Mouse (Mus musculus) hindbrain, embryonic 15.5 days (tissue): ENCODE results near the gene Rptor. TPM values are rescaled to one million over a fixed set of nuclear protein-coding genes. Genes with fewer than 3 reads are reported as not detected.

Source experiments
- ATAC-seq: fragments of 200-750 bp; cut with Nextera tagmentation; 2 replicates; pipeline ENCODE4 v1.8.0; 2017; ENCODE audit warnings: low read depth, moderate number of reproducible peaks, moderate TSS enrichment; ENCODE audit not compliant: low FRiP score
- H3K27ac ChIP-seq: fragments of 300-500 bp; sonication (generic); replicated peaks from 2 replicates; pipeline ENCODE4 v1.5.1; 2015; ENCODE audit warnings: mild to moderate bottlenecking, inconsistent platforms
- H3K27me3 ChIP-seq: fragments of 300-500 bp; sonication (generic); 2 replicates; pipeline ENCODE4 v1.6.1; 2015; ENCODE audit warnings: control low read depth, inconsistent platforms
- H3K36me3 ChIP-seq: fragments of 300-500 bp; sonication (generic); 2 replicates; pipeline ENCODE4 v1.6.1; 2015; ENCODE audit warnings: control low read depth, inconsistent platforms
- H3K4me1 ChIP-seq: fragments of 300-500 bp; sonication (generic); replicated peaks from 2 replicates; pipeline ENCODE4 v1.6.1; 2015; ENCODE audit warnings: control low read depth, inconsistent platforms
- H3K4me2 ChIP-seq: fragments of 300-500 bp; sonication (generic); 2 replicates; pipeline ENCODE4 v1.6.1; 2015; ENCODE audit warnings: moderate library complexity, mild to moderate bottlenecking, inconsistent platforms
- H3K4me3 ChIP-seq: fragments of 300-500 bp; sonication (generic); 2 replicates; pipeline ENCODE4 v1.5.1; 2015; ENCODE audit warnings: mild to moderate bottlenecking, inconsistent platforms
- H3K9ac ChIP-seq: fragments of 300-500 bp; sonication (generic); 2 replicates; pipeline ENCODE4 v1.6.1; 2015; ENCODE audit warnings: inconsistent platforms
- H3K9me3 ChIP-seq: fragments of 300-500 bp; sonication (generic); 2 replicates; pipeline ENCODE4 v1.6.1; 2016; ENCODE audit warnings: control low read depth, inconsistent platforms
- WGBS: fragments of 180-500 bp; shearing (Covaris S2); methylation state at CpG from one replicate; pipeline ENCODE4 v1.1.7; 2015; 5-methylcytosine and 5-hydroxymethylcytosine counted together
- polyA plus RNA-seq: library from polyadenylated mRNA; unstranded; fragments of >200 nt; fragmentation: Nextera tagmentation; extraction: Ambion mirVana; gene quantifications from 2 replicates; pipeline ENCODE4 v1.2.1, GENCODE M21; 2015

The Rptor gene
- polyA plus RNA-seq, 1 experiment from 2014 or later = 13.3 TPM

GRCm38 (mm10) chr11:119928023-119928681, 325.4 kb downstream of the Rptor start:
- Histone ChIP-seq H3K4me2 (no peak overlapping the region), H3K9ac (no peak overlapping the region)

GRCm38 (mm10) chr11:119929603-119930265, 327.0 kb downstream of the Rptor start:
- WGBS = 83% methylated on average over 6 of the region's 6 CpGs
- no peaks in the 10 kb centered on the region for H3K27me3 ChIP-seq
- ATAC-seq = no peak
- no peaks in the 10 kb centered on the region for H3K9me3 ChIP-seq
- no peaks in the 10 kb centered on the region for H3K4me1 ChIP-seq
- no peak overlapping the region for H3K27ac ChIP-seq
- no peak overlapping the region for H3K9ac ChIP-seq
- no peak overlapping the region for H3K4me3 ChIP-seq
- H3K4me2 ChIP-seq = no peak overlapping the region
- H3K36me3 ChIP-seq = no peaks in the 10 kb centered on the region

More at GRCm38 (mm10) chr11:119928023-119928681, 325.4 kb downstream of the Rptor start:
- Histone ChIP-seq H3K4me1 (no peaks in the 10 kb centered on the region), H3K36me3 (no peaks in the 10 kb centered on the region), H3K27ac (no peak overlapping the region), H3K27me3 (no peaks in the 10 kb centered on the region), H3K4me3 (no peak overlapping the region), H3K9me3 (no peaks in the 10 kb centered on the region)
- 75% methylated on average over 16 of the region's 16 CpGs for WGBS
- ATAC-seq = no peak

DNA sequence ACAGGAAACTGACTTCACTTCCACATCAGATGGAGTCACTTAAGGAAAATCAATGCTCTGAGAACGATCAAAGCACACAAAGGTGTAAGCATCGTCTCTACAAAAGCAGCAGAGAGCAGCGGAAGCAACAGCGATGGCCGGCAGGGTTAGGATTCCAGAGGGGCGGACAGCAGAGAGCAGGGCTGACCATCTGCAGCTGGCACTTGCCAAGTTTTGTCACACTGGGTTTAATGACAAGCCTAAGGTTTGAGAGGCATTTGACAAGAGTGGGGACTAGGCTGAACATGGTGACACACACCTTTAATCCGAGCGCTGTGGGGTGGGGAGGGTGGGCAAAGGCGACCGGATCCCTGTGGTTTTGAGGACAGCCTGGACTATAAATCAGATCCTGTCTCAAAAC, 329.1 kb downstream of the Rptor start:
- WGBS = 72% methylated on average over 10 of the region's 10 CpGs
- no peak for ATAC-seq
- Histone ChIP-seq H3K4me1 (peaks cover 16% of the 10 kb centered on the region), H3K4me2 (no peak overlapping the region), H3K9ac (no peak overlapping the region), H3K36me3 (no peaks in the 10 kb centered on the region), H3K4me3 (no peak overlapping the region), H3K27me3 (no peaks in the 10 kb centered on the region), H3K27ac (peak overlapping the region; percentile 3; the same call in 1 of the 2 replicates), H3K9me3 (no peaks in the 10 kb centered on the region)

GRCm38 (mm10) chr11:119933142-119933541, 330.4 kb downstream of the Rptor start:
- Histone ChIP-seq H3K4me2 (no peak overlapping the region), H3K27ac (no peak overlapping the region), H3K9ac (no peak overlapping the region), H3K36me3 (no peaks in the 10 kb centered on the region), H3K4me1 (peaks cover 29% of the 10 kb centered on the region), H3K4me3 (no peak overlapping the region), H3K9me3 (no peaks in the 10 kb centered on the region), H3K27me3 (no peaks in the 10 kb centered on the region)
- 59% methylated on average over 4 of the region's 4 CpGs for WGBS
- ATAC-seq = no peak

DNA sequence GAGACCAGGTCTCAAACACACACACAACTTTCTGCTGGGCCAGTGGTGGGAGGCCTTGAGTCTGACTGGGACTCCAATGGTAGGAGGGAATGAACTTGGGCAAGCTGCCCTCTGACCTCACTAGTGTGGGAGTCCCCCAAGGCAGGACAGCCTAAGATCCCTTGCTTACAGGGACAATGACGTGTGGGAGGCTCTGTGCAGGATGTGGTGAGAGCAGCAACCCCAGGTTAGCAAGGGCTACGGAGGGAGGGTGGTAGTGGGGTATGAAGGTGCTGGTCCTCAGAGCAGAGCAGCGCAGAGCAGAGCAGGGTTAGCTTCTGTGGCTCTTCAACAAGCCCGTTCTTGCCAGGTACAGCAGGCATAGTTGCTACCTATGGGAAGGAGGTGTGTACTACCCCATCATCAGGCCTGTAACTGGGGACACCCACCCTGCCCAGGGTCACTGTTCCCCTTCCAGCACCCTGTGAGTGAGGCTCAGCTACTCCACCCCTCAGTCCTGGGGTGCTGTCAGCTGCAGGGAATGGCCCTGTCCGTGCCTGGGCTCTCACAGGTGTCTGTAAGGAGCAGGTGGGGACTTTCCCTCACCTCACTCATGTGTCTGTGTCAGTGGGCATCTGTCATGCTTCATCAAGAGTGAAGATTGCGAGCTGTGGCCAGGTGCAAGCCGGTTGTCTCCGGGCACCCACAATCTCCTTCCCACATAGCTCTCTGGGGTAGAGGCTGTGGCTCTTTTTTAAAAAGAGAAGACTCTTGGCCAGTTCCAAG, 331.3 kb downstream of the Rptor start:
- Histone ChIP-seq H3K4me1 (peaks cover 32% of the 10 kb centered on the region), H3K9ac (no peak overlapping the region), H3K36me3 (no peaks in the 10 kb centered on the region), H3K27ac (no peak overlapping the region), H3K27me3 (no peaks in the 10 kb centered on the region), H3K9me3 (no peaks in the 10 kb centered on the region), H3K4me2 (no peak overlapping the region), H3K4me3 (no peak overlapping the region)
- ATAC-seq = no peak
- WGBS = 82% methylated on average over 8 of the region's 8 CpGs

DNA sequence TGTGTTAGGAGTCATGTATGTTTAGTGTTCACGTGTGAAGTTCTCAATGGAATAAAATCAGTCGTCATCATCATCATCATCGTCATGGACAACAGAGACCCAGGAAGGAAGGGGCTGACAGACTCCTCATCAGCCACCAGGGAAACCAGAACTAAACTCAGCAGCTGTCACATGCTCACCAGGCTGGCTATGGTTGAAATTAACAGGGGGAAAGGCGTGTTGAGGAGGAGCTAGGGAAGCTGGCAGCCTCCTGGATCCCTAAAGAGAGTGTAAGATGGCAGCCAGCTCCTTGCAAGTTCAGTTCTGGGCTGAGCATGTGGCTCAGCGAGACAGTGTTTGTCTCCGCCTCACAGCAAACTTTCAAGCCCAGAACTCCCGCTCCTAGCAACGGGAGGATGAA, 332.1 kb downstream of the Rptor start:
- Histone ChIP-seq H3K36me3 (no peaks in the 10 kb centered on the region), H3K9ac (no peak overlapping the region), H3K27ac (no peak overlapping the region), H3K4me2 (no peak overlapping the region), H3K27me3 (no peaks in the 10 kb centered on the region), H3K9me3 (no peaks in the 10 kb centered on the region), H3K4me1 (peaks cover 37% of the 10 kb centered on the region), H3K4me3 (no peak overlapping the region)
- WGBS = 73% methylated on average over 8 of the region's 8 CpGs
- no peak for ATAC-seq

- Histone ChIP-seq H3K4me2 (no peak overlapping the region), H3K27me3 (no peaks in the 10 kb centered on the region), H3K9ac (no peak overlapping the region), H3K36me3 (no peaks in the 10 kb centered on the region), H3K4me3 (no peak overlapping the region), H3K27ac (no peak overlapping the region), H3K9me3 (no peaks in the 10 kb centered on the region), H3K4me1 (peaks cover 44% of the 10 kb centered on the region)
- ATAC-seq = no peak
- 22% methylated on average over 6 of the region's 6 CpGs for WGBS
These were observed 332.8 kb downstream of the Rptor start for GRCm38 (mm10) chr11:119935457-119935856.

- Histone ChIP-seq H3K9ac (no peak overlapping the region), H3K4me3 (no peak overlapping the region), H3K4me2 (no peak overlapping the region), H3K27ac (no peak overlapping the region), H3K4me1 (peaks cover 53% of the 10 kb centered on the region), H3K27me3 (peaks cover 6% of the 10 kb centered on the region; the same call in 1 of the 2 replicates), H3K36me3 (no peaks in the 10 kb centered on the region), H3K9me3 (no peaks in the 10 kb centered on the region)
- ATAC-seq = no peak
- 70% methylated on average over 2 of the region's 2 CpGs for WGBS
These were observed 333.8 kb downstream of the Rptor start for GRCm38 (mm10) chr11:119936456-119936855.

DNA sequence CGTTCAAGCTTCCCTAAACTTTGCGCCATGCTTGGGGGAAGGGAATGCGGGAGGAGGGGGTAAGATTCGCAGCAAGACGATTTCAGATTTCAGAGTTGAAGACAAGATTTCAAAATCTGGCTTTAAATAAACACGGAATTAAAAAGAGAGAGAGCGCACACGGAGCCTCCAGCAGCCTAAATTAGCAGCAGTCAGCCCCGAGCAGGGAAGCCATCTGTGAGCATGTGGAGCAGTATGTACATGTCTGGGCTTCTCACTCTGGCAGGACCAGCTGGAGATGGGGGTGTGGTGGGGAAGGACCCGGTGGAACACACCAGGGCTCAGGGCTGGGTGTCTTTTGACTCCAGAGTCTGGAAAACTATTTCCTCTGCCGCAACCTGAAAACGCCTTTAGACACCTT, 334.5 kb downstream of the Rptor start:
- ATAC-seq = no peak
- no peak overlapping the region for H3K4me3 ChIP-seq
- no peak overlapping the region for H3K9ac ChIP-seq
- H3K27ac ChIP-seq = no peak overlapping the region; the same call in 1 of the 2 replicates
- no peaks in the 10 kb centered on the region for H3K36me3 ChIP-seq
- peaks cover 6% of the 10 kb centered on the region; the same call in 1 of the 2 replicates for H3K27me3 ChIP-seq
- H3K4me2 ChIP-seq = no peak overlapping the region
- H3K4me1 ChIP-seq = peaks cover 60% of the 10 kb centered on the region
- WGBS = 52% methylated on average over 12 of the region's 12 CpGs
- H3K9me3 ChIP-seq = no peaks in the 10 kb centered on the region

GRCm38 (mm10) chr11:119937772-119938502, 335.2 kb downstream of the Rptor start:
- peaks cover 61% of the 10 kb centered on the region for H3K4me1 ChIP-seq
- H3K27me3 ChIP-seq = peaks cover 6% of the 10 kb centered on the region; the same call in 1 of the 2 replicates
- H3K4me3 ChIP-seq = no peak overlapping the region
- no peaks in the 10 kb centered on the region for H3K36me3 ChIP-seq
- WGBS = 50% methylated on average over 19 of the region's 19 CpGs
- H3K9ac ChIP-seq = no peak overlapping the region
- H3K9me3 ChIP-seq = no peaks in the 10 kb centered on the region
- no peak overlapping the region for H3K27ac ChIP-seq
- no peak for ATAC-seq
- H3K4me2 ChIP-seq = no peak overlapping the region

DNA sequence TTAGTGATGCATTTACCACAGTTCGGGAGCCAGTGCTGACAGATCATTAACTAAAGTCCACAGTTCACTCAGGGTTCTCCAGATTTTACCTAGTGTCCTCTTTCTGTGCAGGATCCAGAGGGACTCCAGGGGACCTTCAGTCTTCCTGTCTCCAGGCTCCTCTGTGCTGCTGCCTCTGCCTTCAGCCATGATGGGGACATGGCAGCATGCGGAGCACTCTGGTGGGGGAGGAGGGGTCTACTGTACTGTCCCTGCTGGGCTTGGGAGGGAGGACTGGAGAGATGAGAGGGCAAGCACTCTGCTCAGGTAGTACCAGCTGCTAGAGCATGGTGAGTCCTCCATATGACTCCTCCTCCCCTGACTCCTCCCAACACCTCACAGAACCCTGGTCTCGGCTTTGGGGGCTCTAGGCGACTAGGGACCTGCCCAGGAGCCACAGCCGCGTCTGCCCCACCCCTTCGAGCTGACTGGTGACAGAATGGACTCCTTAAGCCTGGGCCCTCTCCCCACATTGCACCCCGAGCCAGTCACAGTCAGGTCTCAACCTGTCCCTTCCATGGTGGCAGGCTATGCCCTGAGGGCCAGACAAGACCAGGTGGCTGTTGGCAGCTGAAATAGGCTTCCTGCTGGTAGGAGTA, 336.5 kb downstream of the Rptor start:
- H3K36me3 ChIP-seq = no peaks in the 10 kb centered on the region
- H3K4me2 ChIP-seq = no peak overlapping the region
- H3K9ac ChIP-seq = no peak overlapping the region
- H3K4me1 ChIP-seq = peaks cover 71% of the 10 kb centered on the region
- H3K9me3 ChIP-seq = no peaks in the 10 kb centered on the region
- no peak overlapping the region for H3K27ac ChIP-seq
- ATAC-seq = no peak
- H3K4me3 ChIP-seq = no peak overlapping the region
- H3K27me3 ChIP-seq = peaks cover 6% of the 10 kb centered on the region; the same call in 1 of the 2 replicates
- WGBS = 40% methylated on average over 8 of the region's 8 CpGs
